Mouse (Mus musculus) regulatory T cell (primary cell): ENCODE data around the gene Snx32.

Experiments used
- in situ Hi-C: fragments of 300-600 bp; cut with MboI, MseI; formaldehyde crosslinking; loops from one replicate; pipeline ENCODE4 v1.15.1; 2025; ENCODE audit warnings: high pct_unique_total_duplicates

The Snx32 gene

DNA sequence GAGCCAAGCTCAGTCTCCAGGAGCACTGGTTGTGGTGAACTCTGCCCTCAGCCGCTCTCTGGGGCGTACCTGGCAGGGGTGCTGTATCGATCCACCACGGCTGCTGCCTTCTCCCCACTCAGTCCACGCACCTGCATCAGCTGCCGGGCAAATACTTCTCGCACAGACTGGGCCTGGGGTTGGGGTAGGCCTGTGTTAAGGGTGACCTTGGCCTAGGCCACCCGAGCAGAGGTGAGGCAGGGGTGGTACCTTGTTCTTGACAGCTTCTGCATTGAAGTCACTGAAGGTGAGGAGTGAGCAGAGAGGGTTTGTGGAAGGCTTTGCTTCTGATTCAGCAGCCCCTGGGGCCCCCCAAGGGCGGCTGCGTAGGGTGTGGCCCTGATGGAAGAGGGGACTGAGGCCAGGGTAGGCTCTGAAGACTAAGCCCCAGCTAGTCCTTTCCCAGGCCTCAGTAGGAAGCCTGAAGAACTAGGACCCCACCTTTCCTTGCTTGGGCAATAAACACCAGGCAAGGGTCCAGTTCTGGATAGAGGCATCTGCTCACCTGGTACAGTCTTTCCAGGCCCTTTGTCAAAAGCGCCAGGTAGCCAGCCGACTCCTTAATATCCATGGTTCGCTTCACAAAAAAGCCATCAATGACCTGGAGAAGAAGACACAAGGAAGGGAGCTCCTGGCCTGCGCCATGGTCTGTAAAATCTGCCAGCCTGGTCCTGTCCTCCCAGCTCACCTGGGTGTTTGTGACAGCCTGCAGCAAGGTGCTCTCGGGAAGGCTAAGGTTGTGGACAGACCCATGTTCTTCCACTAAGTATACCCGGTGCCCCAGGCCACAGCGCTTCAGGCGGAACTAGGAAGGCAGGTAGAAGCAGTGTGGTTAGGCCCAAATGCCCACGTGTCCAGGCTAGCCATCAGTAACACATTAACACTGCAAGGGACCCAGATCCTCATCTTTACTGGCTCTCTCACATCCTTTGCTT, 26.7 kb downstream of the Snx32 start:
- in situ Hi-C loops, result no loop called here

DNA sequence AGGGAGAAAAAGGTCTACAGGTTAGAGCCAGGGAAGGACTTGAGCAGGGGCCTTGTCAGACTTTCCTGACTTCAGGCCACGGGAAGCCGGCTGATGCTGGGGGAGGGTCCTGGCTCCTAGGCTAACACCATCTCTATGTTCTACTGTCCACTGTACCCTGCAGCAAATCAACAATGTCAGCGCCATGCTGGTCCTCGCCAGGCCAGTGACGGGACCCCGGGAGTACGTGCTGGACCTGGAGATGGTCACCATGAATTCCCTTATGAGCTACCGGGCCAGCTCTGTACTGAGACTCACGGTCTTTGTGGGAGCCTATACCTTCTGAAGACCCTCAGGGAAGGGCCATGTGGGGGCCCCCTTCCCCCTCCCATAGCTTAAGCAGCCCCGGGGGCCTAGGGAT, 28.9 kb downstream of the Snx32 start:
- in situ Hi-C loops, result no loop called here

DNA sequence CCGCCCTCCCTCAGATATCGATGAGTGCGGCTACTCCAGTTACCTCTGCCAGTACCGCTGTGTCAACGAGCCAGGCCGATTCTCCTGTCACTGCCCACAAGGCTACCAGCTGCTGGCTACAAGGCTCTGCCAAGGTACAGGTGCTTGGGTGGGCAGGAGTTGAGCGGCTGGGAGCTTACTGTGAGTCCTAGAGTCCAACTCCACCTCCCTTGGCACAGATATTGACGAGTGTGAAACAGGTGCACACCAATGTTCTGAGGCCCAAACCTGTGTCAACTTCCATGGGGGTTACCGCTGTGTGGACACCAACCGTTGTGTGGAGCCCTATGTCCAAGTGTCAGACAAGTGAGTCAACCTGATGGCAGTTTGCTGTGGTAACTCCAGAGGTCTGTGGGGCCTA, 30.3 kb downstream of the Snx32 start:
- in situ Hi-C loops, result no loop called here

DNA sequence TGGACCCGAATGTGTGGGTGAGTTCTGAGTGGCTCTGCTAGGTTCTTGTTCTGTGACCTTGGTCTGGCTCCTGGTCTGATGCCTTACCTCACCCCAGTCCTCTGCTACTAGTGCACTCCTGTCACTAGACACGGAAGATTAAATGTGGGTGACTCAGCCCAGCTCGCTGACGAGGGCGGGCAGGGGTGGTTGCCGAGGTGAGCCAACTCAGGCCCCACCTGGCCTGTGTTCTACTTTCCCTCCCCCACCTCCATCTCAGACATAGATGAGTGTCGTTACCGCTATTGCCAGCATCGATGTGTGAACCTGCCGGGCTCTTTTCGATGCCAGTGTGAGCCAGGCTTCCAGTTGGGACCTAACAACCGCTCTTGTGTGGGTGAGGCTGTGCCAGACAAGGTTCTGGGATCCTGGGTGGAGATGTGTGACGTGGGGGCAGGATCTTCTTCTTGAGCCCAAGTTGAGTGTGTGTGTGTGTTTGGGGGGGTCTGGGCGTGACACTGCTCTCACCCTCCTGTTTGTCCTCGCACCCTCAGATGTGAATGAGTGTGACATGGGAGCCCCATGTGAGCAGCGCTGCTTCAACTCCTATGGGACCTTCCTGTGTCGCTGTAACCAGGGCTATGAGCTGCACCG, 32.6 kb downstream of the Snx32 start:
- in situ Hi-C loops, result no loop called here

DNA sequence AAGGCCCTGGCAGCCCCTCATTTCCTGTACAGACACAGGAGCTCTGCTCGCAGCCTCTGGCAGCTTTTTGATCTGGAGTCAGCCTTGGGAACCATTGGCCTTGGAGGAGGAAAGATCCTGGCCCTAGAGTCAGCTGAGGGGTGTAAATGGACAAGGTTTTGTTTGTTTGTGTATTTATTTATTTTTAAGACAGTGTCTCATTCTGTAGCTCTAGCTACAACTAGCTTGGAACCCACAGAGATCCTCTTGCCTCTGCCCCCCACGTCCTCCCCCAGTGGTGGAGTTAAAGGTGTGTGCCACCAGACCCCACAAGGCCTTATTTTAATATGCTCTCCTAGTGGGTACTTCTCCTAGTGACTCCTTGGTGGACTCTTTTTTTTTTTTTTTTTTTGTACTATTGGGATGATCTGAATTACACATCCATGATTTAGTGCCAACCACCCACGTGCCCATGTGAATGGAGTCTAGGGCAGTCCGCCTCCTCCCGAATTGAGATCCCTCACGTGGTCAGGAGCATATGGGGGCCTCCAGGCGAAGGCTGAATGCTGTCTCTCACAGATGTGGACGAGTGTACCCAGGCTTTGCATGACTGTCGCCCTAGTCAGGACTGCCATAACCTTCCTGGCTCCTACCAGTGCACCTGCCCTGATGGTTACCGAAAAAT, 33.2 kb downstream of the Snx32 start:
- in situ Hi-C loops, result no loop called here

DNA sequence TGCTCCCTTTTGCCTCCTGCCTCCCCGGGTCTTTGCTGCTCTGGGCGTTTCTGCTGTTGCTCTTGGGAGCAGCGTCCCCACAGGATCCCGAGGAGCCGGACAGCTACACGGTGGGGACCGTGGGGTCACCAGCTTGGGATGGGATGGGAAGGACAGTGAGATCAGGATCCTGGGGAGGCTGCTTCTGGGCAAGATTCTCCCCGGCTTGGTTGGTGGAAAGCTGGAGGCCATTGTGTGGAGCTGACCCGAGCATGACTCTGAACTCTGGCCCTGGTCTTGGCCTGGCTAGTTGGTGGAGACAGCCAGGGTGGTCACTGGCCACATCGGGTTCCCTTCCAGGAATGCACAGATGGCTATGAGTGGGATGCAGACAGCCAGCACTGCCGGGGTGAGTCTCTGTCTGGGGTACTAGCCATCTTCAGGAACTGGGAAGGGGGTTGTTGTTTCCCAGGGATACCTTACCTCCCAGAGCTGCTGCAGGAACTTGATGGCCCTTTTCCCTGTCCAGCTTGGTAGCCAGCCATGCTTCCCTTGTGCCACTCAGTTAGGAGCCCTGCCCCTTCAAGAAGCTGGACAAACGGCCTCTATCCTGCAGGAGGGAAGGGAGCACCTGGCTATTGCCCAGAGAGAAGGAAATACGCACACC, 35.1 kb downstream of the Snx32 start:
- in situ Hi-C loops, result no loop called here

DNA sequence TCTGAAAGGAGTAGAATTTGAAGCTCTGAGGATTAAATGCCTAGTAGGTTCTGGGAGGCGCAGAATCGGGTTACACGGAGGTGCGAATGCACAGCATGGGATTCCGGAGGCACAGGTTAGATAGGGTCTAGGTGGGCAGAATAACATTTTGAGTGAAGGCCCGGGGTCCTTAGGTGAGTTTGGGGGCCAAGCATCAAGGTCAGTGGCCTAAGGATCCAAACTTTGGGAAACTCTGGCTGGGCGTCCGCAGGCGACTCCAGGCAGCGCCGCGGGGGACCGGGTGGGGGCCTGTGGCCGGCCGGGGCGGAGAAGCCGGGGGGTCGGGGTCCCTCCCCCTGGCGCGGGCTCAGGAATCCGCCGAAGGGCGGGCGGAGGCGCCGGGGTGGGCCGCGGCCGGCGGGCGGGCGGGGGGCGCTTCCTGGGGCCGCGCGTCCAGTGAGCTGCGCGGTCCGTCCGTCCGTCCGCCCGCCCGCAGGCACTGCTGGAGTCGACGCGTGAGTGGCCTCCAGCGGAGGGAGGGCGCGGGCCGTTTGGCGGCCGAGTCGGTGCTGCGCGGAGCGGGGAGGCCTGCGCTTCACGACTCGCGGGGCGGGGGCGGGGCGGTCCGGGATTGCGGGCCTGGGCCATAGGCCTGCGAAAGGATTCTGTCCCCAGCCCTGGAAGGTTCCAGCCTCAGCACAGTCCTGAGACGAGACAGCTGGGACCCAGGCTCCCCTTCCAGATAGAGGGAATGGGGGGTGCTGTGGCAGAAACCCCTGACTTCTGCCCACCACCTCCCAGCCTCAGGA, 35.9 kb downstream of the Snx32 start:
- in situ Hi-C loops, result no loop called here

DNA sequence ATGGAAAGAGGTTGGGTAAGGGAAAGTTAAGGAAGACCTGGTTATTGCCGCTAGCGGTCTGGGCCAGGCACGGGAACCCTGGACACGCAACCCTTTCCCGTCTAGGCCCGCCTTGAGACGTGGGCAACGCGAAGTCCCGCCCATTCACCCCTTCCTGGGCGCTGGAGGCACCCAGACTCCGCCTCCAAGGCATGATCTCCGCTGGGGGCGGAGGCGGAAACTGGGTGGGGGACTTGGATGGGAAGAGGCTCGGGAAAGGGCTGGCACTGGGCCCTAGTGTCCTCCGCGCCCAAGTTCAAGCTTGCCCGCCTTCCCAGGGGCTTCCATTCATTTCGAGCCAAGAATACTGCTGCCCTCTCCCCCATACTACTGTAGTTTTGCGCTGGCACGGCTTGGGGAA, 36.6 kb downstream of the Snx32 start, which contains the start of gene Efemp2:
TSS of gene Efemp2 (plus strand) at position 235 of the 400 bp plus-strand sequence.
- in situ Hi-C loops, result no loop called here

DNA sequence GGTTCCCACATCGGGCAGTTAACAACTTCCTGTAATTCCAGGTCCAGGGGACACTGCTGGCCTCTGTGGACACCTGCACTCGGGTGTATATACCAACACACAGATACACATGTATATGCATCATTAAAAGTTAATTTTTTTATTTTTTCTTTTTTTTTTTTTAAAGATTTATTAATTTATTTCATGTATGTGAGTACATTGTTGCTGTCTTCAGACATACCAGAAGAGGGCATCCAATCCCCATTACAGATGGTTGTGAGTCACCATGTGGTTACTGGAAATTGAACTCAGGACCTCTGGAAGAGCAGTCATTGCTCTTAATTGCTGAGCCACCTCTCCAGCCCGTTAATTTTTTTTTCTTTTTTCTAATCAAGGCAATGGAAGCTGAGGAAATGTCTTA, 37.5 kb downstream of the Snx32 start:
- in situ Hi-C loops, result no loop called here

DNA sequence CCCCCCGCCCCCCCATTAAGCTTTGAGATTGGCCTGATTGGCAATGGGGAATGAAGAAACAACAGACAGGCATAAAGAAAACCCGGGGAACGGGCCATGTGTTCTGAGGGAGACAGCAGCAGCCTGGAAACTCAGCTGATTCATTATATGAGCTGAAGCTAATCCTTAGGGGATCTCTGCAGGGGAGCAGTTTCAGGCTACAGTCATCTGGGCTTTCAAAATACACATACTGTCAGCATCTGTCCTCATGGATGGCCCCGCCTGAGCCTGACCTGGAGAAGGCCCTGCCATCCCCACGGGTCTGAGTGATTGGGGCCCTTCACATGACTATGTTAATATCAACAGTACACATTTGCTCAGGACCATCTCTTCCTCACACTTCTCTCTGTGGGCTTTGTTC, 38.5 kb downstream of the Snx32 start:
- in situ Hi-C loops, result no loop called here

DNA sequence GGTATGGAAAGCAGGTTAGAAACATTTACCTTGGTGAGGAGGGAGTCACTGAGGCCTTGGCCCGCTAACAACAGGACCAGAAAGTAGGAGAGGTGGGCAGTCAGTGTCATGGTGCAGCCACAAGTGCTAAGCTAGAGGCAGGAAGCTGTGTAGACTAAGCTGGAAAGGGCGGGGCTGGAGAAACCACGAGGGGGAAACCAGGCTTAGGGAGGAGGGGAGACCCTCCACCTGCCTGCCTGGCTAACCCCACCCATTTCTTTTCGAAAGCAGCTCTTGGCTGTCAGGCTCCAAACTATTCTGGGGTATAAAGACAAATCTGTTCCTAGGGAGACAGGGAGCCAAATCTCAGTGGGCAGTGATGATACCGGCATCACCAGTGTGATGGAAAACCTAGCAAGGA, 42.0 kb downstream of the Snx32 start, which contains the start of gene Ctsw:
TSS of gene Ctsw (minus strand) at position 134 of the 400 bp plus-strand sequence.
- in situ Hi-C loops, result no loop called here

DNA sequence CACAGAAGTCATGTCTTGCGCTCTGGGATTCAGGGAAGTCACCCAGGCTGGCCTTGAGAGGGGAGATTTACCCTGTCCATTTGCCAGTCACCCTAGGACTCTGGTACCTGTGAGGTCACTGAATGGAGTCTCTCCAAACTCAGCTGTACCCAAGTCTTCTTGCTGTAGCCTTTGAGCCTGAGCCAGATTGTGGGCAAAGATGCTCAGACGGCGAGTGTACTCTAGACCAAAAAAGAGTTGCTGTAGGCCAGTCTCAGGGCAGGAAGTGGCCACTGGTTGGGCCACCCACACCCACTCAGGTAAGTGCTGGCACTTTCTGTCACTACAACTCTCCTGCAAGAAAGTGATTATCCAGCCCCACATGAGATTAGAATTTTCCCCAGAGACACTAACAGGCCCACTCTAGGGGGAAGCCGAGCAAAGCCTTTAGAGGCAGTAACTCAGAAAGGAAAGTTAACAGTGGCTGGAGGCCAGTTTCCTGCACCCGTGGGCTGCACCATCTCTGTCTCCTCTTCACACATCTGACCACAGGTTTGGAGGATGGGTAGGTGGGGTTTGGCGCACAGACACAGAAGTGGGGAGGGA, 43.3 kb downstream of the Snx32 start:
- in situ Hi-C loops, result no loop called here

DNA sequence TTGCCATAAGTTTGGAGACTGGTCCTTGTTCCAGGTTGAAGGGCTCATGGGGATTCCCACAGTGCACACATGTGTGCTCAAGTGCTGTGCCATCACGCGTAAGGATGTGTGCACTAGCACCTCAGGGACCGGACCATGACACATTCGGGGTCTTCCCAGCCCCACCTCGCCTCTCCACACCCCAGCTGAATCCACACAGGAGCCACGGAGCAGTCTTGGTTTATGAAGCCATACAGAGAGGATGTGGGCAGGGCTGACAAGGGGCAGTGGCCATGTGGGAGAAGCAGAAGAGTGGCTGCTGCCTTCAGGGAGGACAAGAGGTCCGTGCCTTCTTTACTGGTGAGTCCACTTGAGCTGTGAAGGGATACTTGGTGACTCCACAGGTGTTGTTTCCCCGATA, 45.3 kb downstream of the Snx32 start:
- in situ Hi-C loops, result no loop called here

DNA sequence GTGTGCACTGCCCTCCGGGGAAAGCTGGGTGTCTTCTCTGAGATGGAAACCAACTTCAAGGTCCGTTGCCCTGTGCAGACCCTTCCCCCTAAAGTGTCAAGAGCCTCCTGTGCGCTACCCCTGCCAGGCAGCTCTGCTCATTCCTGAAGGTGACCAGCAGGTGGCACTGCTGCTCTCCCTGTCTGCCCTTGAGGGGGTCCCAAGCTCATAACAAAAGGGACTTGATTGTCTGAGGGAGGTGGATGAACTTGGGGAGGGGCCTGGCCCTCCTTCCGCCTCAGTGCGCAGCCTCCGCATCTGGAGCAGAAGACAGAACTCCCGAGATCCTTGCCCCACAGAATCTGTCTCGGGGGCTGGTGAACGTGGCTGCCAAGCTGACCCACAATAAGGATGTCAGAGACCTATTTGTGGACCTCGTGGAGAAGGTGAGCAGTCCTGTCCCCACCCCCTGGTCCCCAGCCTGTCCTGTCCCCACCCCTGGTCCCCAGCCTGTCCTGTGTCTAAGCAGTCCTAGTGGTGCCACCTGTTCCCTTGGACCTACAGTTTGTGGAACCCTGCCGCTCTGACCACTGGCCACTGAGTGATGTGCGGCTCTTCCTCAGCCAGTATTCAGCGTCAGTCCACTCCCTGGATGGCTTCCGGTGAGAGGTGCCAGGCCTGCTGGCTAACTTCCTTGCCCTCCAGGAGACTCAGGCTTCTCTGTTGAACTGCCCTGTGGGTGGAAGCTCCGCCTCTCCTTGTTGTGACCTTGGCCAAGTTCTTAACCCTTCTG, 46.4 kb downstream of the Snx32 start:
- in situ Hi-C loops, result no loop called here

DNA sequence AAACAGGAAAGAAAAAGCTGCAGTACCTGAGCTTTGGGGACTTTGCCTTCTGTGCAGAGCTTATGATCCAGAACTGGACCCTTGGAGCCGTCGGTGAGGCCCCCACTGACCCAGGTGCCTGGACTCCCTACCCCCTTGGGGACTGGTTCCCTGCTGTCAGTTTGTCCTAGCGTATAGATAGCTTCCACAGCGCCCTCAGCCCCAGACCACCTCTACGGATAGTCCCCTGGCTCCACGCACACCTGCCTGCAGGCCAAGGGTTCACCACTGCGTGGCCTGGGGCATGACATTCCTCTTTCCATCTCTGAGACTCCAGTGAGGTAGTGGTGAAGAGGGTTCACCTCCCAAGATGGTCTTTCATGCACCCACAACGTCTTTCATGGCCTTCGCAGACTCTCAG, 47.1 kb downstream of the Snx32 start:
- in situ Hi-C loops, result no loop called here

DNA sequence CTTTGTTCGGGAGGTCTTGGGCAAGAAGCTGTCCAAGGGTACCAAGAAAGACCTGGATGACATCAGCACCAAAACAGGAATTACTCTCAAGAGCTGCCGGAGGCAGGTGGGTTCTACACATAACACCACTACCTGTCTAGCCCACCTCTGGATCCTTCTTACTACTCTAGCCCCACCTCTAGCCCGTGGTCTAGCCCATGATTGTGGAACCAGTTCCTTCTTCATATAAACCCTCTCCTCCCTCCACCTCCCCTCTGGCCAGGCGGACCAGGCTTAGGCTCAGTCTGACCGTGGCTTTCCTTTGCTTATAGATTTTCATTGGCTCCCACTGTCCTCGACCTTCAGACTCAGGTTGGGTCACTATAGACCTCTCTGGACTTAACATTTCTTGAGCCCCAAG, 48.9 kb downstream of the Snx32 start:
- in situ Hi-C loops, result no loop called here

DNA sequence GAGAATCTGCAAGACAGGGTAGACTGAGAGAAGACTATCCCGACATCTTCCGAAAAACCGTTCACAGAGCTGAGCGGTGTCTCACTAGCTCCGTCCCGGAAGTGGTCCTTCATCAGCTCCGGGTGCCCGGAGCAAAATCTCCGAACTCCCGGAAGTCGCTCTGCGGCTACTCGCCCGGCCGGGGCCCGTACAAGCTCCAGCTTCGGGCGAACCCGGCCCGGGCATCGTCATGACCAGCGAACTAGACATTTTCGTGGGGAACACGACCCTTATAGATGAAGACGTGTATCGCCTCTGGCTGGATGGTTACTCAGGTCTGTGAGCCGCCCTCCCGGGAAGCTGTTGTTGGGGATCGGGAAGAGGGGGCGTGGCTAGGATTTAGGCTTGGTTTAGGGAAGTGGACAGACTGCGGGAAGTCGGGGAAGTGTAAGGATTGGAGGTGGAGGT, 49.9 kb downstream of the Snx32 start, which contains the start of gene Fibp:
TSS of gene Fibp (plus strand) at position 151 of the 447 bp plus-strand sequence.
- in situ Hi-C loops, result no loop called here

DNA sequence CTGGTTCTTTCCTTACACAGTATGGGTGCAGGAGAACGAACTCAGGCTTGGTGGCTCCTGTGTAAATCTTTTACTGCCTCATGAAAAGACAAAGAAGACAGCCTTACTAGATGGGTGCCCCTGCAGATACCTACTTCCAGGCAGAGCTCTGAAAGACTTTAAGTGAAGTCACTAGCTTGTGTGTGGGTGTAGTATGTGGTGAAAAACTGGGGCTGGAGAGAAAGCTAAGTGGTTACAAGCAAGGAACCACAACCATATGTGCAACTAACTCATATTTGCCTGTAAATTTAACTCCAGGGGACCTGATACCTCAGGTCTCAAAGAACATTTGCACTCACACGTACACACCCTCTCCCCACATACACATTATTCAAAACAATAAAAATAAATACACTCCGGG, 50.4 kb downstream of the Snx32 start:
- in situ Hi-C loops, result no loop called here

DNA sequence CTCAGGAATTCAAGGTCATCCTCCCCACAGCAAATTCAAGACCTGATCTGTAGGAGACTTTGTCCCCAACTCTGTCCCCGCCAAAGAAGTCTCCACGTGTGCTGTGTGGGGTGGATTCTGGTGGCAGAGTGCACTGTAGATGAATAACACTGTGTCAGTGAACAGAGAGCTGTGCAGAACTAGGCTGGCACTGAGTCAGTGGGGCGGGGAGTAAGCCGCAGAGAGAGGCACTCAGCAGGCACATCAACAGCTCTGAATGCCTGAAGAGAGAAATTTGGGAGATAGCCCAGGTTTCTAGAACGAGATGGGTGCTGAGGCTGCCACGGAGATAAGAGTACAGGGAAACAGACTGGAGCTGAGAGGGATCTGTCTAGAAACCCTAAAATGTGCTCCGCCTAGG, 51.3 kb downstream of the Snx32 start:
- in situ Hi-C loops, result no loop called here
